Mouse (Mus musculus): ENCODE results near the gene Rptor. TPM values are rescaled to one million over a fixed set of nuclear protein-coding genes. Genes with fewer than 3 reads are reported as not detected.

Rptor gene
- total RNA-seq, 2 experiments from 2014 or later: 23.6 to 25.9 TPM

DNA sequence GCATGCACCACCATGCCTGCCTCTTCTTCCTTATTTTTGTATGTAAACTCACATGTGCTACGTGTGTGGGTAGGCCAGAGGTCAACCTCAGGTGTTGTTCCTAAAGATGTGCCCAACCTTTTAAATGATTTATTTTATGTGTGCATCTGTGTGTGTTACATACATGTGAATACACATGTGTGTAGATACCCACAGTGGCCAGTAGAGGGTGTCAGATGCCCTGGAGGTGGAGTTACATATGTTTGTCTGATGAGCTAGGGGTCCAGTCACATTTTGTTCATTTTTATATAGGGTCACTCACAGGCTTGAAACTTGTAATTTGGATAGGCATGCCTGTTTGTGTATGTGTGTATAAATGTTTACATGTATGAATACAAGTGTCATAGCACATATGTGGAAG is 2.4 kb upstream of the Rptor start:
- no peak for DNase-seq
- intact Hi-C loops (cut with DNase I): no loop called here

DNA sequence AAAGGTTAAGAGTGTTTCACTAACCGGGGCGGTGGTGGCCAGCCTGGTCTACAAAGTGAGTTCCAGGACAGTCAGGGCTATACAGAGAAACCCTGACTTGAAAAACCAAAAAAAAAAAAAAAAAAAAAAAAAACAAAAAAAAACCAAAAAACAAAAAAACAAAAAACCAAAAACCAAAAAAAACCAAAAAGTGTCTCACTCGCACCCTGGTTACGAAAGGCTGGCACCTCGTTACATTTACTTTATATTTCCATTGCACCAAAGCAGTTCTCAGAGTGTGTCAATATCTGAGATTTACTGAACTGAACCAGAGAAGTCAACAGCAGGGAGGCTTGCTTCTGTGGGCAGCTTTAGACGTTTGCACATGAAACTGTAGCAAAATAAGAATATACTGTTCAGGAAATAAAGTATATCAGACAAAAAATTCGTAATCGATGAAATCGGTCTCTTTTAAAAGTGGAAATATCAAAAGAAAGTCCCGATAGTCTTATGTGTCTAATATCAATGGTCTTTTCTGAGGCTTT is 466 bp upstream of the Rptor start:
- intact Hi-C loops (cut with DNase I): no loop called here
- no peak for DNase-seq

GRCm38 (mm10) chr11:119603527-119603905 is 811 bp downstream of the Rptor start:
- DNase-seq: no peak
- intact Hi-C loops (cut with DNase I): no loop called here

DNA sequence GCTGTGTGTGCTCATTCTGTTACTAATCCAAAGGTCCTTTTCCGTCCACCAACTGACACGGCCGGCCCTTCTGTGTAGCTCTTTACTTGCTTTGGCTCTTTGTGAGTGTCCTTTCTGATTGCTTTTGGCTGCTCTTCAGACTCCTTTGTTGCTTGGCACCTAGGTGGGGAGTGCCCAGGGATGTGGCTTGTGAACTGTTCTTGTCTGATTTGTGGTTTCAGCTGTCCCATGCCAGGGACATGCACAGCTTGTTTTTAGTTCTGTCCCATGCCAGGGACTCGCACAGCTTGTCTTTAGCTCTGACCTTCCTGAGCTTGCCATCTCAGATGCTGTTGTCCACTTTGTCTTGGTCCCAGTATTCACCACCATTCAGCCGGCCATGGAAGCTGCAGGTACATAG is 4.8 kb downstream of the Rptor start:
- intact Hi-C loops (cut with DNase I): no loop called here
- no peak for DNase-seq

- intact Hi-C loops (cut with DNase I): no loop called here
- DNase-seq: no peak
Observed at GRCm38 (mm10) chr11:119611496-119611895, 8.8 kb downstream of the Rptor start.

GRCm38 (mm10) chr11:119612179-119612578 is 9.5 kb downstream of the Rptor start:
- no peak for DNase-seq
- intact Hi-C loops (cut with DNase I): no loop called here

DNA sequence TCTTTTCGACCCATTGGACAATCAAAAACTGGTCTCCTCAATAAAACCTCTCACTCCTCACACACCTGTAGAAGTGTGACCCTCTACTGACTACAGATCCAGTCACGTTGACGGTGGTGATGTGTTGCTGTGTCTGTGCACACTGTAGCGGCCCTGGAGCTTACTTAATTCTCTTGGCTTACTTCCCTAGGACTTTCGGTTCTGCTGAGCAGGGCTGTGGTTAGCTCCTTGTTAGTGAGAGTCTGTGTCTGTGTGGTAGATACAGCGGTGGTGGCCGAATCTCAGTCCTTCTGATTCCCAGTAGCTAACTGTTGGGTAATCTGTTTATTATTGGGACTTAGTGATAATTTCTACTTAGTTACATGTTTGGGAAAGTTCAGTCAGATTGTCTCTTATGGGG is 12.4 kb downstream of the Rptor start:
- no peak for DNase-seq
- intact Hi-C loops (cut with DNase I): no loop called here

DNA sequence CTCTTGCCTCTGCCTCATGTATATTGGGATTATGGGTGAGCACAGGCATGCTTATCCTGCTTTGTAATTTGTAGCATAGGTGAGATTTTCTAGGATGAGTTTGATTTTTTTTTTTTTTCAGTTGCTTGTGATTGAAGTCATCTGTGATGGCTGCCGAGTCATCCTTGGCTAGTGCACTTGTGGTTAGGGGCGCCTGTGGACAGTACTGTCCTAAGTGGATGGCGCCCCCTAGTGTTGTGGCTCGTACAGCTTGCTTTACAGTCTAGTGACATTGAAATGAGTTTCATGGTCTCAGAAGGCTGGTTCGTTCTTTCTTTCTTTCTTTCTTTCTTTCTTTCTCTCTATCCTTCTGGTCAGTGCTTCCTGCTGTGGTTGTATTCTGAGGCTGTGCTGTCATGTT is 16.1 kb downstream of the Rptor start:
- peak in 1 of 2 experiments; percentile 29 for DNase-seq
- intact Hi-C loops (cut with DNase I): no loop called here

GRCm38 (mm10) chr11:119621266-119621665 is 18.6 kb downstream of the Rptor start:
- intact Hi-C loops (cut with DNase I): no loop called here
- DNase-seq: no peak

DNA sequence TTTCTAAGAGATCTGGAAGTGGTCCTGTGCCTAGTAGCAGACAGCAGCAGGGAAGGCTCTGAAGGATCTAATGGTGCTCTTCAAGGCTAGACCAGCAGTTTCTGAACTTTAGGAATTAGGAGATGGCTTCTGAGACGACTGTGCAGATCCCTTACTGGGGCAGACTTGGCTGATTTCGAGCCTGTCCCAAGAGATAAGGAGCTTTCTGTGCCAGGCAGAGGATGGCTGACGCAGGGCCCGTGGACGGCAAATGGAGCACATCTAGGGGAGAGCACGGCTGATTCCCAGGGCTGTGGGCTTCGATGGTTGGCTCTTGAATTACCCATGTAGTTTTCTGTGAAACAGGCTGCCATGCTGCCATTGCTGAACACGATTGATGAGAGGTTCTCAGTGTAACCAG is 21.1 kb downstream of the Rptor start:
- no peak for DNase-seq
- intact Hi-C loops (cut with DNase I): no loop called here

GRCm38 (mm10) chr11:119624401-119624800 is 21.7 kb downstream of the Rptor start:
- DNase-seq: peak in 1 of 2 experiments; percentile 12
- intact Hi-C loops (cut with DNase I): no loop called here

GRCm38 (mm10) chr11:119624955-119625354 is 22.2 kb downstream of the Rptor start:
- DNase-seq: no peak
- intact Hi-C loops (cut with DNase I): no loop called here

DNA sequence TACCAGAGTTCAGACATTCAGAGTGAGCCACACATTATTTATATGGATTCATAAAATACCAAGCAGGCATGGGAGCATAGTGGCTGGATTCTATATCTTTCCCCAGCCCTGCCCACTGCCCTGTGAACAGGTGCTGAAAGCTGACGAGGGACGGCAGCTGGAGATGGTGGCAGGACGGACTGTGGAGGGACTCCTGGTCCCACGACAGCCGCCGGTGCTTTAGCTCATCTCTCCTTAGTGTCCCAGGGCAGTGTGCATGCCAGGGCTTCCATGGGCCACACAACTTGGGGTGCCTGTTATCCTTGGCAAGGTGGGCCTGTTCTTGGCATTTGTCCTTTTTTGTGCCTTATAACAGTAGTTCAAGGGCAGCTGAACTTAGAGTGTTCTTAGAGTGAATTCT is 22.8 kb downstream of the Rptor start:
- peak in 1 of 2 experiments; percentile 19 for DNase-seq
- intact Hi-C loops (cut with DNase I): no loop called here

DNA sequence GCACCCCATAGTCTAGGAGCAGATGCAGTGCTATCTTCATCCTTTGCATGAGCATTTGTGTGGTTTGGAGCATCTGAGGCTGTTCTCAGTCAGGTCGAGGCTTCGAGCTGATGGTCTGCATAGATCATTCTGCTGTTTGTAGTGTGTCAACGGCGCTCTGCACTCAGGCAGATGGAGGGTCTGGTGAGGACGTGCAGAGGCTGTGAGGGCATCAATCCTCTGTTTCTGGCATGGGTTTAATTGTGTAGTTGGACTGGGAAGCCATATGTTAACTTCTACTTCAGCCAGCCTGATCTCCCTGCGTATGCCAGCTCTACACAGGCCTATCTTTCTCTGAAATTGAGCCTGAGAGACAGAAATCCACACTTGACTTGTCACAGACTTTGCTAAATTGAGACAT is 23.2 kb downstream of the Rptor start:
- intact Hi-C loops (cut with DNase I): no loop called here
- DNase-seq: no peak

DNA sequence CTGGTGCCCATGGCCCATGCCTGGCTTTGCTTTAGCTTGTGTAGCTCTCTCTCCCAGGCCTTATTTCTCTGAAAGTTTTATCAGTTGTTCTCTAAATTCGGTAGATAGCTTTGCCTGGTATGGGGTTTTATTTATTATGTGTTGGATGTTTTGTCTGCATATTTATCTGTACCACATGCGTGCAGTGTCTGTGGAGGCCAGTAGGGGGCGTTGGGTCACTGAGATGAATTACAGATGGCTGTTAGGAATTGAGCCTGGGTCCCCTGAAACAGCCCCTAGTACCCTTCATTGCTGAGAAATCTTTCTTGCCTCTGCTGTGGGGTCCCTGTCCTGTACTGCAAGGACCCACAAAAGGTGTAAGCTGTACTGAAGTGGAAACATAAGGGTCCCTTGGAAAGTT is 24.5 kb downstream of the Rptor start:
- intact Hi-C loops (cut with DNase I): no loop called here

DNA sequence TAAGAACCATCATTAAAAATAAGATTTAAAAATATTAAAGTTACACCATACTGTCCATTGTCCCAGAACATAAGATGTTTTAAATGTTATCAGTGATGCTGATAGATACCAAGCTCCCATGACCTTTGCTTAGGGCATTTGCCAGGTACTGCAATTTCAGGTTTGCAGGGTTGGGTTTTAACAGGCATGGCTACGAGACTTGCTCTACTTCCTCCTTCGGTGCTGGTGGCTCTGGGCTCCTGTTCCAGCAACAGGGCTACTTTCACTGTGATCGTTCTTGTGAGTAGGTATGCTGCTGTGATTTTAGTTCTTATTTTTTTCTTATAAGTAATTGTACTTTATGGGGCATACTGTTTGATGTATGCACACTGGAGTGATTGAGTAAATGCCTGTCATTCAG is 26.4 kb downstream of the Rptor start:
- intact Hi-C loops (cut with DNase I): no loop called here
- no peak for DNase-seq

More for the DNA sequence above, 24.5 kb downstream of the Rptor start:
- DNase-seq: no peak

DNA sequence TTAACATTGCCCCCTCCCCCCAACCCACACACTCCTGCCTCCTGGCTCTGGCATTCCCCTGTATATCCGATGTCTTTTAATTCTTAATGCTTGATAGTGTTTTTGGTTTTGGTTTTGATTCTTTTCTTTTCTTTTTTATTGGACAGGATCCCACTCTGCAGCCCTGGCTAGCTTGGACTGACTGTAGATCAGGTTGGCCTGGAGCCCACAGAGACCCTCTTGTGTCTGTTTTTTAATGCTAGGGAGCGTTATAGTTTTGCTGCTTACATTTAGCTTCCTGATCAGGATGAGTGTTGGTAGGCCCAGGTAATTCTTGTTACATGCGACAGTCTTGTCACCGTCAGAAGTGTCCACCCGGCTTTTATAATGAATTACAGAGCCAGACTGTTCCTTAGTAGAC is 27.6 kb downstream of the Rptor start:
- intact Hi-C loops (cut with DNase I): no loop called here

GRCm38 (mm10) chr11:119631222-119631870 is 28.6 kb downstream of the Rptor start:
- DNase-seq: no peak
- intact Hi-C loops (cut with DNase I): no loop called here

More for the DNA sequence above, 27.6 kb downstream of the Rptor start:
- no peak for DNase-seq

GRCm38 (mm10) chr11:119636371-119636883 is 33.7 kb downstream of the Rptor start:
- no peak for DNase-seq

GRCm38 (mm10) chr11:119637519-119637918 is 34.8 kb downstream of the Rptor start:
- intact Hi-C loops (cut with DNase I): no loop called here
- DNase-seq: no peak

More at GRCm38 (mm10) chr11:119636371-119636883, 33.7 kb downstream of the Rptor start:
- intact Hi-C loops (cut with DNase I): no loop called here

- intact Hi-C loops (cut with DNase I): no loop called here
- no peak for DNase-seq
Observed at GRCm38 (mm10) chr11:119640491-119640890, 37.8 kb downstream of the Rptor start.

DNA sequence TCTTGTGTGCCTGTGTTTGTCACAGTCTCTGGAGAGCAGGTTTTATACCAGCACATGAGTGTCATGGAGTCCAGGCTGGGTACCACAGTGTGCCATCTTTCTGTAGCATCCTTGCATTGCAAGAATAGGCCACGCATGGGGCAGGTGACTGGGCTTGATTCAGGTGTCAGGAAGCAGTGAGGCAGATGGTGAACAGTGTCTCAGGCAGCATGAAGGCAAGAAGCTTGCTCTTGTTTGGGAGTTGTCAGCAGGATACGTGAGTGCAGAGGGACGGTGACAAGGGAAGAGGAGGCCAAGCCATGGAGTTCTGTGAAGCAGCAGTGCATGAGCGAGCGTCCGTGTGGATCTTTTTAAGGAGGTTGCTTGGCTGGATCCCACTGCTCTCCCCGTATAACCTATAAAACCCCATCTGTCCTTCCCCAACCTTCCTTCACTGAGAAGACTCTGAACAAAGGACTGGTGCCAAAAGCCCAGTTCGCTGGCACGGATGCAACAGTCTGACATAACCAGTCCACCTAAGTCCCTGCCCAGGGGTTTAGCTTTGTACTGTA is 39.2 kb downstream of the Rptor start:
- intact Hi-C loops (cut with DNase I): no loop called here
- no peak for DNase-seq
